Mouse (Mus musculus) forebrain, embryonic 11.5 days (tissue): ENCODE results near the gene Hspa2. TPM values are rescaled to one million over a fixed set of nuclear protein-coding genes. Genes with fewer than 3 reads are reported as not detected.
A peak's percentile ranks its signal among the peaks of the same experiment; 100 is the strongest.

Experiments
- ATAC-seq: fragments of 200-750 bp; cut with Nextera tagmentation; replicated peaks from 2 replicates; pipeline ENCODE4 v1.8.0; 2017; ENCODE audit warnings: moderate TSS enrichment; ENCODE audit not compliant: low FRiP score
- DNase-seq: peaks from one replicate; pipeline ENCODE4 v3.0.0-alpha.2; 2017; ENCODE audit warnings: low spot score
- H3K27ac ChIP-seq: fragments of 300-500 bp; sonication (generic); 2 replicates; pipeline ENCODE4 v1.5.1; 2014; ENCODE audit warnings: low read depth, low read length
- H3K27me3 ChIP-seq: fragments of 300-500 bp; sonication (generic); 2 replicates; pipeline ENCODE4 v1.6.1; 2014; ENCODE audit warnings: mild to moderate bottlenecking, low read length, mixed read lengths; ENCODE audit not compliant: control insufficient read depth, insufficient read depth
- H3K36me3 ChIP-seq: fragments of 300-500 bp; sonication (generic); 2 replicates; pipeline ENCODE4 v1.6.1; 2014; ENCODE audit warnings: mild to moderate bottlenecking, low read length, moderate library complexity, mixed read lengths; ENCODE audit not compliant: control insufficient read depth, insufficient read depth
- H3K4me1 ChIP-seq: fragments of 300-500 bp; sonication (generic); replicated peaks from 2 replicates; pipeline ENCODE4 v1.6.1; 2014; ENCODE audit warnings: low read length, mixed read lengths; ENCODE audit not compliant: control insufficient read depth, insufficient read depth
- H3K4me2 ChIP-seq: fragments of 300-500 bp; sonication (generic); 2 replicates; pipeline ENCODE4 v1.6.1; 2014; ENCODE audit warnings: low read depth, mild to moderate bottlenecking, low read length, moderate library complexity, mixed read lengths; ENCODE audit not compliant: severe bottlenecking
- H3K4me3 ChIP-seq: fragments of 300-500 bp; sonication (generic); 2 replicates; pipeline ENCODE4 v1.5.1; 2014; ENCODE audit warnings: low read depth, low read length
- H3K9ac ChIP-seq: fragments of 300-500 bp; sonication (generic); 2 replicates; pipeline ENCODE4 v1.6.1; 2014; ENCODE audit warnings: low read length
- H3K9me3 ChIP-seq: fragments of 300-500 bp; sonication (generic); 2 replicates; pipeline ENCODE4 v1.6.1; 2016; ENCODE audit warnings: low read length, mixed read lengths; ENCODE audit not compliant: control insufficient read depth
- WGBS: fragments of 180-500 bp; shearing (Covaris S2); extraction: QIAGEN DNeasy Blood & Tissue Kit; methylation state at CpG from one replicate; pipeline ENCODE4 v1.1.7; 2014; 5-methylcytosine and 5-hydroxymethylcytosine counted together
- polyA plus RNA-seq: library from polyadenylated mRNA; unstranded; fragments of >200 nt; fragmentation: Nextera tagmentation; extraction: Ambion mirVana; gene quantifications from 2 replicates; pipeline ENCODE4 v1.2.1, GENCODE M21; 2014

Hspa2 gene
- polyA plus RNA-seq, 1 experiment from 2014 or later: 4.4 TPM

DNA sequence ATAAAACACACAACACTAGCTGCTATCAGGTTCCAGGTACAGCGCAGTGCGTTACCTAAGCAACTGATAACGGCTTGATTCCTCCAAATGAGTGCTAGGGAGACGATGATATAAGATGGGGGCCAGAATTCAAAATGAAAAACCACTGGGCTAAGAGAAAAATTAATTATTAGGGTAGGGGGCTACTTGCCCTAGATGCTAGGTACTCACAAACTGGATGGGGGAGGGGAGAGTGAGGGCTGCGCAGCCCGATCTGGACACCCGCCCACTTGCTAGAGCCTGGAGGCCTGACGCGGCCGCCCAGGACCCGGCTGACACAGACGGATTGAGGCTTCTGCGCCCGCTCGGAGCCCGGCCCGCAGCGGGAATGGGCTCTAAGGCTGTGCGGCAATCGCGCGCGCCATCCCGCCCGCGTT lies 35.2 kb upstream of the Hspa2 start:
- Histone ChIP-seq H3K4me2 (peak overlapping the region; percentile 85), H3K27ac (peak overlapping the region; percentile 98), H3K9ac (peak overlapping the region; percentile 99), H3K27me3 (no peaks in the 10 kb centered on the region), H3K36me3 (no peaks in the 10 kb centered on the region), H3K4me3 (peak overlapping the region; percentile 91), H3K9me3 (no peaks in the 10 kb centered on the region), H3K4me1 (peaks cover 12% of the 10 kb centered on the region; the same call in 1 of the 2 replicates)
- DNase-seq (peak; percentile 82), ATAC-seq (peak; percentile 45)
- WGBS: under 1% methylated on average over 19 of the region's 26 CpGs

DNA sequence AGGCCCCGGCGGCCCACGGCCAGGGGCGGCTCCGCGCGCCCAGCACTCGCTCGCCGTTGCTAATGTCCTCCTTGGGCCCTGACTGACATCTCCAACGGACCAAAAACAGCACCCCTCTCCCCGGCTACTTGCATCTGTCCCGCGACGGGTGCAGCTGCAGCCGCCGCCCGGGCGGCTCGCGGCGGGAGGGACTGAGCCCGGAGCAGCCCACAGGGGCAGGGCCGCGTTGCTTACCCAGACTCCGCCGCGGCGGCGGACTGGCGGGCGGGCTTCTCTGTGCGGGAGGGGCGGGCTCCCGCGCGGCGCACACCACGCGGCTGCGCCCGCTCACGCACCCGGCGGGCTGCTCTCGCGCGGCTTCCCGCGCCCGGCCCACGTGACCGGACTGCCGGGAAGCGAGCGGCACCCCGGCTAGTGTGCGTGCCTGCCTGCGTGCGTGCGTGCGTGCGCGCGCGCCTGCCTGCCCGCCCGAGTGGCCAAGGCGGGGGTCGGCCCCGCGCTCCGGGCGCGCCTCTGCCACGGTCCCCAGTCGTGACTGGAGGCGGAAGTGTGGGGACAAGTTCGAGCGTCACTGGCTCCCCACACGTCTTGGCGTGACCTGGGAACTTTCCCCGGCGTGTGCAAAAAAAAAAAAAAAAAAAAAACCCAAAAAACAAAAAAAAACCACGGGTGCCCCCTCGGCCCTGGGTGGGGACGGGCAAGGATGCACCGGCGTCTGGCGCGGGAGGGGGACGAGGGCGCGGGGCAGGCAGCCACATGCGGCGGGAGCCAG lies 34.6 kb upstream of the Hspa2 start, which contains the start of gene Zbtb25:
TSS of gene Zbtb25 (minus strand) at position 397 of the 772 bp plus-strand sequence.
- Histone ChIP-seq H3K4me1 (peaks cover 12% of the 10 kb centered on the region; the same call in 1 of the 2 replicates), H3K4me2 (peak within 1 kb of the TSS; percentile 85), H3K4me3 (peak within 1 kb of the TSS; percentile 91), H3K27me3 (no peaks in the 10 kb centered on the region), H3K36me3 (no peaks in the 10 kb centered on the region), H3K9me3 (no peaks in the 10 kb centered on the region), H3K9ac (peak within 1 kb of the TSS; percentile 99), H3K27ac (peak within 1 kb of the TSS; percentile 98)
- WGBS: under 1% methylated on average over 76 of the region's 96 CpGs
- ATAC-seq: peak; percentile 82
- DNase-seq: peak; percentile 94

- WGBS: under 1% methylated on average over 90 of the region's 99 CpGs
- H3K9ac ChIP-seq: peak within 1 kb of the TSS; percentile 99
- H3K4me3 ChIP-seq: peak within 1 kb of the TSS; percentile 91
- peaks cover 12% of the 10 kb centered on the region; the same call in 1 of the 2 replicates for H3K4me1 ChIP-seq
- peak; percentile 93 for DNase-seq
- H3K4me2 ChIP-seq: peak within 1 kb of the TSS; percentile 85
- no peaks in the 10 kb centered on the region for H3K27me3 ChIP-seq
- no peaks in the 10 kb centered on the region for H3K36me3 ChIP-seq
- no peaks in the 10 kb centered on the region for H3K9me3 ChIP-seq
- ATAC-seq: peak; percentile 72
- H3K27ac ChIP-seq: peak within 1 kb of the TSS; percentile 98
Observed at GRCm38 (mm10) chr12:76369978-76370830, 33.8 kb upstream of the Hspa2 start, which contains the start of gene Zbtb1. Zbtb1 (plus strand) TSS chr12:76370266.

- no peaks in the 10 kb centered on the region for H3K9me3 ChIP-seq
- peak; percentile 91 for DNase-seq
- peak overlapping the region; percentile 91 for H3K4me3 ChIP-seq
- H3K27ac ChIP-seq: peak overlapping the region; percentile 98
- peak overlapping the region; percentile 85 for H3K4me2 ChIP-seq
- no peaks in the 10 kb centered on the region for H3K27me3 ChIP-seq
- H3K9ac ChIP-seq: peak overlapping the region; percentile 99
- no peaks in the 10 kb centered on the region for H3K36me3 ChIP-seq
- peak; percentile 65 for ATAC-seq
- WGBS: under 1% methylated on average over 62 of the region's 63 CpGs
- peaks cover 12% of the 10 kb centered on the region; the same call in 1 of the 2 replicates for H3K4me1 ChIP-seq
Observed at GRCm38 (mm10) chr12:76370831-76371571, 33.0 kb upstream of the Hspa2 start.

DNA sequence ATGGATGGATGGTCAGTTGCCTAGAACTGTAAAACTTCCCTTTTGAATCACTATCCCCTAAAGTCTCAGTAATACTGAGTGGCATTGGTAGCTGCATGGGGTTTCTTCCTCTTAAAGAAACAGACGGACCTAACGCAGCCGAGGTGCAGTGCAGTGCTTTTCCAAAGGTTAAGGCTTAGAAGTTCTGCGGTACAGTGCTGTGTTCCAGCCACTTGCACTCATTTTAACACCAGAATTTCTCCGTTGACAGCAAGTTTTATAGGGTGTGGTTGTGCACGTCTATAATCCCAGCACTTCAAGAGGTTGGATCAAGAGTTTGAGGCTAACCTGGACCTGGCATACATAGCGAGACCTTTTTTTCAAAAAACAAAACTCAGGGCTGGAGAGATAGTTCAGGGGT lies 31.9 kb upstream of the Hspa2 start:
- peak overlapping the region; percentile 99 for H3K9ac ChIP-seq
- WGBS: 44% methylated on average over 7 of the region's 7 CpGs
- H3K4me3 ChIP-seq: peak overlapping the region; percentile 91
- H3K4me2 ChIP-seq: peak overlapping the region; percentile 85
- H3K9me3 ChIP-seq: no peaks in the 10 kb centered on the region
- H3K36me3 ChIP-seq: no peaks in the 10 kb centered on the region
- no peaks in the 10 kb centered on the region for H3K27me3 ChIP-seq
- DNase-seq (no peak), ATAC-seq (no peak)
- H3K4me1 ChIP-seq: peaks cover 12% of the 10 kb centered on the region; the same call in 1 of the 2 replicates
- no peak overlapping the region for H3K27ac ChIP-seq

- Histone ChIP-seq H3K4me1 (peaks cover 5% of the 10 kb centered on the region; the same call in 1 of the 2 replicates), H3K9ac (no peak overlapping the region), H3K36me3 (no peaks in the 10 kb centered on the region), H3K27ac (no peak overlapping the region), H3K27me3 (no peaks in the 10 kb centered on the region), H3K4me2 (no peak overlapping the region), H3K4me3 (no peak overlapping the region), H3K9me3 (no peaks in the 10 kb centered on the region)
- 74% methylated on average over 5 of the region's 7 CpGs for WGBS
- DNase-seq: no peak
- no peak for ATAC-seq
Observed at GRCm38 (mm10) chr12:76372881-76373818, 30.8 kb upstream of the Hspa2 start.

- Histone ChIP-seq H3K4me2 (no peak overlapping the region), H3K4me3 (no peak overlapping the region), H3K27me3 (no peaks in the 10 kb centered on the region), H3K27ac (no peak overlapping the region), H3K36me3 (no peaks in the 10 kb centered on the region), H3K9ac (no peak overlapping the region), H3K4me1 (peaks cover 4% of the 10 kb centered on the region; the same call in 1 of the 2 replicates), H3K9me3 (no peaks in the 10 kb centered on the region)
- DNase-seq (no peak), ATAC-seq (no peak)
- 80% methylated on average over 6 of the region's 6 CpGs for whole genome bisulfite sequencing
Observed at GRCm38 (mm10) chr12:76373991-76374390, 30.0 kb upstream of the Hspa2 start.
